Mouse (Mus musculus): Measurements from ENCODE around the gene 5430427O19Rik. TPM values are rescaled to one million over a fixed set of nuclear protein-coding genes. Genes with fewer than 3 reads are reported as not detected.

5430427O19Rik gene
- 0.23 and 0.27 TPM in 2 replicates for polyA plus RNA-seq (2012; rRNA removed)

GRCm38 (mm10) chrX:85869914-85870483 lies at the start of gene 5430427O19Rik:
5430427O19Rik (plus strand) TSS chrX:85870354.

Other genes starting within 250 kb of the 5430427O19Rik start
- 2.9 and 3.2 TPM in 2 replicates for gene Gk, start 93.5 kb upstream of the 5430427O19Rik start, polyA plus RNA-seq (2012; rRNA removed)
- not detected in 2 replicates for gene Samt3, start 173.8 kb downstream of the 5430427O19Rik start, polyA plus RNA-seq (2012; rRNA removed)

Measured in liver, embryonic 14 days (tissue).